Mouse (Mus musculus) megakaryocyte, adult 5-6 weeks (primary cell): ENCODE data around the gene Atp1b2. TPM values are rescaled to one million over a fixed set of nuclear protein-coding genes. Genes with fewer than 3 reads are reported as not detected.

Source experiments
- total RNA-seq, 2 experiments: library from RNA; stranded (forward) in 1 of 2; stranded (reverse) in 1 of 2; fragments of 153-499, 151-499 nt in 1 of 2; fragments of 221-1000, 200-1000 nt in 1 of 2; gene quantifications; 2 replicates each; pipeline versions ENCODE4 v1.2.3 to v1.2.4; 2015 to 2017

Gene Atp1b2
- total RNA-seq, 2 experiments from 2014 or later: 0.26 to 0.91 TPM

Other genes starting within 250 kb of the Atp1b2 start
Only the 30 nearest of the 32 such genes appear.
- gene Naa38, start 210.5 kb downstream of the Atp1b2 start, total RNA-seq (2015): 90.6 and 105 TPM in 2 replicates
- gene Naa38, start 210.5 kb downstream of the Atp1b2 start, total RNA-seq (2017): 147 and 161 TPM in 2 replicates
- gene Cyb5d1, start 210.3 kb downstream of the Atp1b2 start, total RNA-seq (2015): 11.6 and 15.3 TPM in 2 replicates
- gene Cyb5d1, start 210.3 kb downstream of the Atp1b2 start, total RNA-seq (2017): 24.0 and 28.1 TPM in 2 replicates
- gene Tmem88, start 207.7 kb downstream of the Atp1b2 start, total RNA-seq (2015): 0.14 TPM in 1 of 2 replicates, not detected in the other
- 0.18 TPM in 1 of 2 replicates, not detected in the other for gene Tmem88, start 207.7 kb downstream of the Atp1b2 start, total RNA-seq (2017)
- gene Kdm6b, start 192.3 kb downstream of the Atp1b2 start, total RNA-seq (2015): 27.1 and 29.0 TPM in 2 replicates
- 5.0 and 6.7 TPM in 2 replicates for gene Kdm6b, start 192.3 kb downstream of the Atp1b2 start, total RNA-seq (2017)
- gene Dnah2, start 56.8 kb downstream of the Atp1b2 start, total RNA-seq (2015): 0.54 and 1.8 TPM in 2 replicates
- 2.1 and 8.0 TPM in 2 replicates for gene Dnah2, start 56.8 kb downstream of the Atp1b2 start, total RNA-seq (2017)
- gene Efnb3, start 45.7 kb downstream of the Atp1b2 start, total RNA-seq (2015): 0.11 TPM in 1 of 2 replicates, not detected in the other
- gene Efnb3, start 45.7 kb downstream of the Atp1b2 start, total RNA-seq (2017): 0.45 TPM in 1 of 2 replicates, not detected in the other
- 11.8 and 12.2 TPM in 2 replicates for gene Wrap53, start 25.7 kb downstream of the Atp1b2 start, total RNA-seq (2015)
- 5.3 and 5.9 TPM in 2 replicates for gene Wrap53, start 25.7 kb downstream of the Atp1b2 start, total RNA-seq (2017)
- gene Trp53, start 25.6 kb downstream of the Atp1b2 start, total RNA-seq (2015): 59.2 and 64.7 TPM in 2 replicates
- gene Trp53, start 25.6 kb downstream of the Atp1b2 start, total RNA-seq (2017): 21.8 and 28.3 TPM in 2 replicates
- not detected in 2 replicates for gene Shbg, start 12.0 kb upstream of the Atp1b2 start, total RNA-seq (2015)
- gene Shbg, start 12.0 kb upstream of the Atp1b2 start, total RNA-seq (2017): not detected in 2 replicates
- gene Sat2, start 16.1 kb upstream of the Atp1b2 start, total RNA-seq (2015): not detected in 2 replicates
- not detected in 2 replicates for gene Sat2, start 16.1 kb upstream of the Atp1b2 start, total RNA-seq (2017)
- 25.3 and 29.0 TPM in 2 replicates for gene Fxr2, start 27.0 kb upstream of the Atp1b2 start, total RNA-seq (2015)
- 33.3 and 36.5 TPM in 2 replicates for gene Fxr2, start 27.0 kb upstream of the Atp1b2 start, total RNA-seq (2017)
- not detected in 2 replicates for gene Sox15, start 49.4 kb upstream of the Atp1b2 start, total RNA-seq (2015)
- 0.22 TPM in 1 of 2 replicates, not detected in the other for gene Sox15, start 49.4 kb upstream of the Atp1b2 start, total RNA-seq (2017)
- gene Mpdu1, start 56.7 kb upstream of the Atp1b2 start, total RNA-seq (2015): 34.9 and 40.9 TPM in 2 replicates
- 55.7 and 56.5 TPM in 2 replicates for gene Mpdu1, start 56.7 kb upstream of the Atp1b2 start, total RNA-seq (2017)
- 302 and 304 TPM in 2 replicates for gene Cd68, start 60.2 kb upstream of the Atp1b2 start, total RNA-seq (2015)
- gene Cd68, start 60.2 kb upstream of the Atp1b2 start, total RNA-seq (2017): 195 and 219 TPM in 2 replicates
- gene Eif4a1, start 66.5 kb upstream of the Atp1b2 start, total RNA-seq (2015): 457 and 494 TPM in 2 replicates
- 511 and 523 TPM in 2 replicates for gene Eif4a1, start 66.5 kb upstream of the Atp1b2 start, total RNA-seq (2017)
- 94.3 and 104 TPM in 2 replicates for gene Senp3, start 76.1 kb upstream of the Atp1b2 start, total RNA-seq (2015)
- 68.9 and 80.8 TPM in 2 replicates for gene Senp3, start 76.1 kb upstream of the Atp1b2 start, total RNA-seq (2017)
- 37.7 and 47.2 TPM in 2 replicates for gene Tnfsf13, start 79.8 kb upstream of the Atp1b2 start, total RNA-seq (2015)
- gene Tnfsf13, start 79.8 kb upstream of the Atp1b2 start, total RNA-seq (2017): 74.3 and 78.9 TPM in 2 replicates
- 25.5 and 25.9 TPM in 2 replicates for gene Tnfsf12, start 89.9 kb upstream of the Atp1b2 start, total RNA-seq (2015)
- gene Tnfsf12, start 89.9 kb upstream of the Atp1b2 start, total RNA-seq (2017): 3.2 and 4.9 TPM in 2 replicates
- gene Tnfsfm13, start 90.2 kb upstream of the Atp1b2 start, total RNA-seq (2015): 11.6 and 13.6 TPM in 2 replicates
- 8.5 and 12.2 TPM in 2 replicates for gene Tnfsfm13, start 90.2 kb upstream of the Atp1b2 start, total RNA-seq (2017)
- gene Polr2a, start 152.7 kb upstream of the Atp1b2 start, total RNA-seq (2015): 116 and 118 TPM in 2 replicates
- 38.6 and 42.9 TPM in 2 replicates for gene Polr2a, start 152.7 kb upstream of the Atp1b2 start, total RNA-seq (2017)
- gene Slc35g3, start 156.0 kb upstream of the Atp1b2 start, total RNA-seq (2015): not detected in 2 replicates
- gene Slc35g3, start 156.0 kb upstream of the Atp1b2 start, total RNA-seq (2017): not detected in 2 replicates
- gene Zbtb4, start 160.0 kb upstream of the Atp1b2 start, total RNA-seq (2015): 1.6 and 2.6 TPM in 2 replicates
- gene Zbtb4, start 160.0 kb upstream of the Atp1b2 start, total RNA-seq (2017): 1.4 and 2.4 TPM in 2 replicates
- gene Chrnb1, start 190.0 kb upstream of the Atp1b2 start, total RNA-seq (2015): 0.32 and 0.36 TPM in 2 replicates
- 0.16 TPM in 1 of 2 replicates, not detected in the other for gene Chrnb1, start 190.0 kb upstream of the Atp1b2 start, total RNA-seq (2017)
- 0.14 TPM in 1 of 2 replicates, not detected in the other for gene Fgf11, start 195.9 kb upstream of the Atp1b2 start, total RNA-seq (2015)
- not detected in 2 replicates for gene Fgf11, start 195.9 kb upstream of the Atp1b2 start, total RNA-seq (2017)
- not detected in 2 replicates for gene Tmem102, start 199.7 kb upstream of the Atp1b2 start, total RNA-seq (2015)
- gene Tmem102, start 199.7 kb upstream of the Atp1b2 start, total RNA-seq (2017): not detected in 2 replicates
- not detected in 2 replicates for gene Gm39566, start 209.4 kb upstream of the Atp1b2 start, total RNA-seq (2015)
- gene Gm39566, start 209.4 kb upstream of the Atp1b2 start, total RNA-seq (2017): not detected in 2 replicates
- not detected in 2 replicates for gene Spem2, start 212.5 kb upstream of the Atp1b2 start, total RNA-seq (2015)
- gene Spem2, start 212.5 kb upstream of the Atp1b2 start, total RNA-seq (2017): not detected in 2 replicates
- not detected in 2 replicates for gene Spem1, start 216.2 kb upstream of the Atp1b2 start, total RNA-seq (2015)
- gene Spem1, start 216.2 kb upstream of the Atp1b2 start, total RNA-seq (2017): not detected in 2 replicates
- 0.20 and 0.48 TPM in 2 replicates for gene Nlgn2, start 231.8 kb upstream of the Atp1b2 start, total RNA-seq (2015)
- 0.16 and 0.88 TPM in 2 replicates for gene Nlgn2, start 231.8 kb upstream of the Atp1b2 start, total RNA-seq (2017)
- gene Tmem256, start 232.6 kb upstream of the Atp1b2 start, total RNA-seq (2015): 217 and 226 TPM in 2 replicates
- gene Tmem256, start 232.6 kb upstream of the Atp1b2 start, total RNA-seq (2017): 117 and 158 TPM in 2 replicates